Mouse (Mus musculus): ENCODE data around the gene Smg9.

DNA sequence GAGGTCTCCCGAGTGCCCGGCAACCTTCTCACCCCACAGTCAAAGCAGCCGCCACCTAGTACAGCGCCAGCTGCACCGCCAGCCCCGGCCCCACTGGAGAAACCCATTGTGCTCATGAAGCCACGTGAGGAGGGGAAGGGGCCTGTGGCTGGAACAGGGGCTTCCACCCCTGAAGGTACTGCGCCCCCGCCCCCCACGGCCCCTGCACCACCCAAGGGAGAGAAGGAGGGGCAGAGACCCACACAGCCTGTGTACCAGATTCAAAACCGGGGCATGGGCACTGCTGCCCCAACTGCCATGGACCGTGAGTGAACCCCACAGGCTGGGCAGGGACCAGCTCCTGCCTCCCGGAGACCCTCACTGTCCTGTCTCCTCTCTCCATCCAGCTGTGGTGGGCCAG is 6.2 kb downstream of the Smg9 start:
- TF ChIP-seq CTCF (IDR thresholded peaks at IDR 0.05; ENCODE audit: low read depth) (no peak), EP300 (IDR thresholded peaks at IDR 0.05; ENCODE audit: low read depth) (no peak)
